Mouse (Mus musculus) adrenal gland, postnatal 10 days (tissue): ENCODE data around the gene Slc39a13. TPM values are rescaled to one million over a fixed set of nuclear protein-coding genes. Genes with fewer than 3 reads are reported as not detected.
A peak's percentile ranks its signal among the peaks of the same experiment; 100 is the strongest.
"Not testable (repeated sequence)": the region's sequence is repeated elsewhere in the genome, so short reads cannot be mapped to it uniquely, and the experiment has no call there.

Experiments
- DNase-seq: peaks from one replicate; pipeline ENCODE4 v3.0.0; 2021; ENCODE audit warnings: mixed read lengths
- total RNA-seq, 2 experiments: library from RNA; stranded (reverse); gene quantifications; 2 replicates each; pipeline ENCODE4 v1.2.3; 2021

Slc39a13 gene
- total RNA-seq, 2 experiments from 2014 or later: 22.3 to 30.5 TPM

- DNase-seq: peak; percentile 72
Observed at GRCm38 (mm10) chr2:91065544-91065943, 4.7 kb downstream of the Slc39a13 start.

- no peak for DNase-seq
Observed at GRCm38 (mm10) chr2:91064211-91064610, 6.0 kb downstream of the Slc39a13 start.

- DNase-seq: no peak
Observed at GRCm38 (mm10) chr2:91062779-91063606, 7.2 kb downstream of the Slc39a13 start.

- DNase-seq: no peak
Observed at GRCm38 (mm10) chr2:91061849-91062481, 8.3 kb downstream of the Slc39a13 start.

GRCm38 (mm10) chr2:91060544-91061355, 9.5 kb downstream of the Slc39a13 start:
- DNase-seq: peak; percentile 60

GRCm38 (mm10) chr2:91059376-91059775, 10.8 kb downstream of the Slc39a13 start:
- DNase-seq: no peak

GRCm38 (mm10) chr2:91058435-91058834, 11.8 kb downstream of the Slc39a13 start:
- no peak for DNase-seq

GRCm38 (mm10) chr2:91053934-91054382, 16.3 kb downstream of the Slc39a13 start, which contains the start of gene Psmc3:
TSS of gene Psmc3 (plus strand) at chr2:91054009.
- DNase-seq: peak; percentile 98

- DNase-seq: no peak
Observed at GRCm38 (mm10) chr2:91053181-91053933, 16.9 kb downstream of the Slc39a13 start.

- no peak for DNase-seq
Observed at GRCm38 (mm10) chr2:91052752-91053151, 17.5 kb downstream of the Slc39a13 start.

- DNase-seq: no peak
Observed at GRCm38 (mm10) chr2:91051917-91052316, 18.3 kb downstream of the Slc39a13 start.

GRCm38 (mm10) chr2:91047359-91047758, 22.9 kb downstream of the Slc39a13 start:
- no peak for DNase-seq

- not testable (repeated sequence) for DNase-seq
Observed at GRCm38 (mm10) chr2:91045805-91046204, 24.4 kb downstream of the Slc39a13 start.

GRCm38 (mm10) chr2:91044727-91045126, 25.5 kb downstream of the Slc39a13 start:
- DNase-seq: no peak

GRCm38 (mm10) chr2:91042651-91043398, 27.4 kb downstream of the Slc39a13 start:
- DNase-seq: no peak

- DNase-seq: no peak
Observed at GRCm38 (mm10) chr2:91041786-91042185, 28.4 kb downstream of the Slc39a13 start.

- peak; percentile 67 for DNase-seq
Observed at GRCm38 (mm10) chr2:91035385-91035784, 34.8 kb downstream of the Slc39a13 start, which contains the start of gene Rapsn. TSS of gene Rapsn (plus strand) at chr2:91035620.

GRCm38 (mm10) chr2:91033000-91033399, 37.2 kb downstream of the Slc39a13 start:
- DNase-seq: no peak

GRCm38 (mm10) chr2:91031216-91031615, 39.0 kb downstream of the Slc39a13 start:
- no peak for DNase-seq

GRCm38 (mm10) chr2:91027391-91028214, 42.6 kb downstream of the Slc39a13 start:
- DNase-seq: peak; percentile 61
